Mouse (Mus musculus) CH12.LX (cell line): Measurements from ENCODE around the gene Crybg2. TPM values are rescaled to one million over a fixed set of nuclear protein-coding genes. Genes with fewer than 3 reads are reported as not detected.

Experiments used
- DNase-seq: peaks from one replicate; pipeline ENCODE4 v3.0.0-alpha.2; 2013; ENCODE audit errors: extremely low read depth
- H3K27ac ChIP-seq: 2 replicates; pipeline ENCODE4 v1.5.1; 2012; ENCODE audit warnings: low read depth, mild to moderate bottlenecking, control low read depth, moderate library complexity; ENCODE audit not compliant: insufficient read depth
- H3K27me3 ChIP-seq: replicated peaks from 2 replicates; pipeline ENCODE3; 2012; ENCODE audit warnings: inconsistent platforms
- H3K36me3 ChIP-seq, 2 experiments: replicated peaks in 1 of 2; 2 replicates each; pipeline versions ENCODE3 to v1.6.1; 2012; ENCODE audit warnings: inconsistent platforms in 1 of 2, low read length in 1 of 2, mild to moderate bottlenecking in 1 of 2, mixed read lengths in 1 of 2, moderate library complexity in 1 of 2; ENCODE audit not compliant: control insufficient read depth in 1 of 2, insufficient read depth in 1 of 2
- H3K4me1 ChIP-seq, 2 experiments: 2 replicates each; pipeline ENCODE4 v1.6.1; 2012; ENCODE audit warnings: inconsistent platforms in 1 of 2, moderate library complexity in 1 of 2; ENCODE audit not compliant: insufficient read depth in 2 of 2, control insufficient read depth in 1 of 2
- H3K4me2 ChIP-seq: 2 replicates; pipeline ENCODE4 v1.6.1; 2012; ENCODE audit warnings: low read depth, mild to moderate bottlenecking, control low read depth; ENCODE audit not compliant: poor library complexity, insufficient read depth, severe bottlenecking
- H3K4me3 ChIP-seq, 3 experiments: fragments of 150-350 bp in 1 of 3; sonication (generic) in 1 of 3; replicated peaks in 1 of 3; 2 replicates each; pipeline versions ENCODE3 to v1.5.1; 2011 to 2012; ENCODE audit warnings: low read depth in 2 of 3, low read length in 2 of 3, mild to moderate bottlenecking in 2 of 3, moderate library complexity in 2 of 3, control low read depth in 1 of 3, improper control_type of control experiment in 1 of 3, inconsistent platforms in 1 of 3, mixed read lengths in 1 of 3; ENCODE audit not compliant: poor library complexity in 1 of 3
- H3K79me2 ChIP-seq: replicated peaks from 2 replicates; pipeline ENCODE4 v1.6.1; 2012; ENCODE audit warnings: mild to moderate bottlenecking, moderate library complexity; ENCODE audit not compliant: control insufficient read depth, poor library complexity, insufficient read depth, severe bottlenecking; ENCODE audit errors: extremely low read depth
- H3K9ac ChIP-seq: 2 replicates; pipeline ENCODE4 v1.6.1; 2012; ENCODE audit warnings: low read depth, mild to moderate bottlenecking, control low read depth, moderate library complexity; ENCODE audit not compliant: insufficient read depth
- H3K9me3 ChIP-seq: replicated peaks from 2 replicates; pipeline ENCODE3; 2012; ENCODE audit warnings: low read length, inconsistent platforms, mixed read lengths
- CHD2 ChIP-seq: IDR thresholded peaks from 2 replicates; pipeline ENCODE4 v1.6.1; 2011; ENCODE audit warnings: low read length, improper control_type of control experiment
- CTCF ChIP-seq, 2 experiments: IDR thresholded peaks in 1 of 2; conservative IDR thresholded peaks in 1 of 2; 2 replicates each; pipeline ENCODE4 v1.5.1; 2011 to 2012; ENCODE audit warnings: low read depth in 2 of 2, low read length in 2 of 2, improper control_type of control experiment in 1 of 2, inconsistent platforms in 1 of 2, mild to moderate bottlenecking in 1 of 2, moderate library complexity in 1 of 2
- ELF1 ChIP-seq: IDR thresholded peaks from 2 replicates; pipeline ENCODE4 v1.6.1; 2014; ENCODE audit warnings: low read depth, mild to moderate bottlenecking, inconsistent platforms, low read length, improper control_type of control experiment
- GABPA ChIP-seq: IDR thresholded peaks from 2 replicates; pipeline ENCODE4 v1.6.1; 2012; ENCODE audit warnings: low read depth, low read length, improper control_type of control experiment, inconsistent platforms; ENCODE audit not compliant: insufficient replicate concordance
- MAX ChIP-seq: IDR thresholded peaks from 2 replicates; pipeline ENCODE4 v1.6.1; 2011; ENCODE audit warnings: low read length, improper control_type of control experiment
- MYC ChIP-seq: IDR thresholded peaks from 2 replicates; pipeline ENCODE4 v1.6.1; 2011; ENCODE audit warnings: low read depth, mild to moderate bottlenecking, improper control_type of control experiment, low read length
- NELFE ChIP-seq: IDR thresholded peaks from 2 replicates; pipeline ENCODE4 v1.6.1; 2011; ENCODE audit warnings: low read depth, low read length, improper control_type of control experiment
- POLR2A ChIP-seq: IDR thresholded peaks from 2 replicates; pipeline ENCODE4 v1.6.1; 2011; ENCODE audit warnings: low read depth, mild to moderate bottlenecking, improper control_type of control experiment, low read length
- RAD21 ChIP-seq: IDR thresholded peaks from 2 replicates; pipeline ENCODE4 v1.6.1; 2011; ENCODE audit warnings: low read depth, mild to moderate bottlenecking, low read length, improper control_type of control experiment, moderate library complexity
- SMC3 ChIP-seq: IDR thresholded peaks from 2 replicates; pipeline ENCODE4 v1.6.1; 2011; ENCODE audit warnings: low read depth, low read length, improper control_type of control experiment
- UBTF ChIP-seq: IDR thresholded peaks from 2 replicates; pipeline ENCODE4 v1.6.1; 2012; ENCODE audit warnings: low read depth, mild to moderate bottlenecking, inconsistent platforms, low read length, improper control_type of control experiment, moderate library complexity
- USF1 ChIP-seq: IDR thresholded peaks from 2 replicates; pipeline ENCODE4 v1.6.1; 2014; ENCODE audit warnings: low read depth, mild to moderate bottlenecking, inconsistent platforms, low read length, improper control_type of control experiment
- ZMIZ1 ChIP-seq: IDR thresholded peaks from 2 replicates; pipeline ENCODE4 v1.6.1; 2012; ENCODE audit warnings: low read depth, mild to moderate bottlenecking, inconsistent platforms, low read length, improper control_type of control experiment
- ZNF384 ChIP-seq: IDR thresholded peaks from 2 replicates; pipeline ENCODE4 v1.6.1; 2012; ENCODE audit warnings: low read depth, low read length, improper control_type of control experiment, inconsistent platforms
- dilution Hi-C: fragments of 300-500 bp; cut with MboI; formaldehyde crosslinking; loops from 2 replicates; pipeline ENCODE4 v1.14.3; 2020; ENCODE audit warnings: low sequenced_read_pairs; ENCODE audit not compliant: extremely low pct_unique_long_range_greater_than_20kb, extremely low pct_ligation_motif_present
- in situ Hi-C: fragments of 300-500 bp; cut with MboI; formaldehyde crosslinking; loops from 3 replicates; pipeline ENCODE4 v1.14.3; 2019; ENCODE audit warnings: low sequenced_read_pairs, low pct_ligation_motif_present, low pct_unique_long_range_greater_than_20kb, mixed read lengths
- polyA plus RNA-seq: library from polyadenylated mRNA; unstranded; fragments of >175 nt; gene quantifications from 2 replicates; pipeline ENCODE4 v1.2.1, GENCODE M21; 2012; ENCODE audit warnings: low read depth; ENCODE audit not compliant: insufficient read length
- total RNA-seq, 2 experiments: library from RNA; depleted of rRNA; stranded (reverse); fragments of 300-350 nt in 1 of 2; fragments of >200 nt in 1 of 2; gene quantifications; 2 replicates each; pipeline ENCODE4 v1.2.3; 2012 to 2014

Crybg2 gene
- total and polyA plus RNA-seq, 3 experiments = 3.6 to 15.6 (median 9.2) TPM

GRCm38 (mm10) chr4:134123147-134123546, 62.5 kb downstream of the Crybg2 start:
- dilution Hi-C loops (no loop called here), in situ Hi-C loops (loop anchor here (5.0 kb wide), 1 partner anchor 86 kb away; no protein-coding TSS in a partner anchor)
- no peak for DNase-seq
- Histone ChIP-seq H3K9ac (no peak overlapping the region), H3K27ac (no peak overlapping the region), H3K79me2 (peaks cover 4% of the 10 kb centered on the region; the same call in 1 of the 2 replicates), H3K4me2 (no peak overlapping the region), H3K4me1 (peaks cover 56 to 88% of the 10 kb centered on the region in 2 experiments), H3K36me3 (peaks cover 15 to 34% of the 10 kb centered on the region in 2 experiments), H3K9me3 (no peaks in the 10 kb centered on the region), H3K27me3 (no peaks in the 10 kb centered on the region), H3K4me3 (no peak overlapping the region)
- TF ChIP-seq USF1 = no peak
- no peak for TF ChIP-seq GABPA
- no peak for TF ChIP-seq ZMIZ1

- peak; percentile 72 for DNase-seq
- Histone ChIP-seq H3K27me3 (no peaks in the 10 kb centered on the region), H3K4me3 (no peak overlapping the region), H3K4me2 (no peak overlapping the region), H3K27ac (peak overlapping the region; percentile 9; the same call in 1 of the 2 replicates), H3K9me3 (no peaks in the 10 kb centered on the region), H3K4me1 (peaks cover 49 to 80% of the 10 kb centered on the region in 2 experiments), H3K36me3 (peaks cover 15 to 34% of the 10 kb centered on the region in 2 experiments), H3K79me2 (peaks cover 6% of the 10 kb centered on the region; the same call in 1 of the 2 replicates), H3K9ac (no peak overlapping the region)
- dilution Hi-C loops (no loop called here), in situ Hi-C loops (loop anchor here (5.0 kb wide), 1 partner anchor 87 kb away; no protein-coding TSS in a partner anchor)
- TF ChIP-seq UBTF (no peak), RAD21 (peak; percentile 83), CTCF (conservative IDR thresholded peaks at IDR 0.05 in 1 of 2, IDR thresholded peaks at IDR 0.05 in 1 of 2; ENCODE audit: low read depth in 2 of 2, low read length in 2 of 2) (peak; percentile 87 to 96), ELF1 (no peak), ZNF384 (no peak), MYC (peak; percentile 95), NELFE (no peak), MAX (peak; percentile 83), GABPA (no peak), POLR2A (no peak), CHD2 (no peak), SMC3 (peak; percentile 92)
These were observed 63.3 kb downstream of the Crybg2 start for GRCm38 (mm10) chr4:134123680-134124551.
